Comparison of ENCODE assay signal across 9 mouse cellular contexts in the genomic region with DNA sequence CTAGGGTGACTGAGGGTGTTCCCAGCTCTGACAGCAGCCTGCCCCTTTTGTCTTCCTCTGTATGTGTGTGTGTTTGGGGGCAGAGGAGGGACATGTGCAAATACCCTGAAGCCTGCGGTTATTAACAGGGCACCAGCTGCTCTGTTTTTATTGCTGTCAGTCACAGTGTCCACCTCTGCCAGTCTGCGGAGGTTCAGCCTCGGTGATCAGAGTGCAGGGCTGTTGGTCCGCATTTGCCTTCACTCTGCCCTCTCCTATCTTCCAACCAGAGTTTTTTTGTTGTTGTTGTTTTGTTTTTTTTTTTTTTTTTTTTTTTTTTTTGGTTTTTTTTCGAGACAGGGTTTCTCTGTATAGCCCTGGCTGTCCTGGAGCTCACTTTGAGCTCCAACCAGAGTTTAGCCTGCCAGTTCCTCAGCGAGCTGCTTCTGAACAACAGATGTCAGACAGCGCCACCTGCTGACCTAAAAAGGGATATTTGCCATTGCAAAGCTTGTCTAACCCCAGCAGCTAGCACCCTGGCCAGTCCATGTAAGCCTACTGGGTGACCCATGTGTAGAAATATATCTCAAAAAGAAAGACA.
DNase-seq lines count a peak whose midpoint lies in the region; ATAC-seq lines count a peak whose summit lies in the region.
"Had no signal": no experiment of that assay in that cellular context is flagged by ENCODE, and none has a peak within 500 bp of the region (broad histone marks: within the 10 kb centered on the region; RNA-seq: fewer than 3 reads in every experiment).

No protein-coding gene starts in this region.

- H3K9ac ChIP-seq in hindbrain, embryonic 15.5 days: no peak overlapping the region
- H3K9ac ChIP-seq: heart, embryonic 15.5 days had no signal

- H3K36me3 ChIP-seq in hindbrain, embryonic 15.5 days: no peaks in the 10 kb centered on the region
- H3K36me3 ChIP-seq: heart, embryonic 15.5 days had no signal

- peak overlapping the region; percentile 29 for H3K4me2 ChIP-seq in hindbrain, embryonic 15.5 days
- H3K4me2 ChIP-seq: heart, embryonic 15.5 days had no signal

- peak; percentile 96 for ATAC-seq in frontal cortex, adult (ENCODE audit: low TSS enrichment)
- peak; percentile 79 for ATAC-seq in hindbrain, embryonic 15.5 days (ENCODE audit: low FRiP score, low read depth)

- H3K27me3 ChIP-seq in hindbrain, embryonic 15.5 days: no peaks in the 10 kb centered on the region
- H3K27me3 ChIP-seq: heart, embryonic 15.5 days had no signal

- H3K4me3 ChIP-seq in hindbrain, embryonic 15.5 days: no peak overlapping the region
- H3K4me3 ChIP-seq: heart, embryonic 15.5 days had no signal

- WGBS in hindbrain, embryonic 15.5 days: 16% methylated on average over 7 of the region's 7 CpGs

- peak; percentile 93 for DNase-seq in ZHBTc4 (ENCODE audit: low read depth, low spot score)
- DNase-seq in cerebellum, adult 9-10 months: peak; percentile 41
- peak; percentile 77 to 97 for DNase-seq in layer of hippocampus, postnatal 25 days (ENCODE audit: extremely low spot score in 1 of 2, low spot score in 1 of 2)
- peak; percentile 87 for DNase-seq in lung, postnatal 14 days
- peak; percentile 80 for DNase-seq in right cerebral cortex, adult 18-20 months
- DNase-seq in T-cell, adult 2 months (ENCODE audit: low spot score): no peak

- no peak overlapping the region for H3K27ac ChIP-seq in hindbrain, embryonic 15.5 days (replicated peaks)
- H3K27ac ChIP-seq: heart, embryonic 15.5 days had no signal

- H3K9me3 ChIP-seq in hindbrain, embryonic 15.5 days: no peaks in the 10 kb centered on the region
- H3K9me3 ChIP-seq: heart, embryonic 15.5 days had no signal

- peaks cover 4% of the 10 kb centered on the region; the same call in 1 of the 2 replicates for H3K4me1 ChIP-seq in hindbrain, embryonic 15.5 days (replicated peaks)
- H3K4me1 ChIP-seq: heart, embryonic 15.5 days had no signal
